Mouse (Mus musculus) E14TG2a.4 (cell line): ENCODE data around the gene Crygb.

Experiments used
- CTCF ChIP-seq: conservative IDR thresholded peaks from 2 replicates; pipeline ENCODE4 v1.5.1; 2014; ENCODE audit warnings: low read length
- NANOG ChIP-seq: IDR thresholded peaks from 2 replicates; pipeline ENCODE4 v1.6.1; 2014; ENCODE audit warnings: borderline replicate concordance, low read length, mixed read lengths
- POU5F1 ChIP-seq: IDR thresholded peaks from 2 replicates; pipeline ENCODE4 v1.6.1; 2014; ENCODE audit warnings: low read length, borderline replicate concordance

DNA sequence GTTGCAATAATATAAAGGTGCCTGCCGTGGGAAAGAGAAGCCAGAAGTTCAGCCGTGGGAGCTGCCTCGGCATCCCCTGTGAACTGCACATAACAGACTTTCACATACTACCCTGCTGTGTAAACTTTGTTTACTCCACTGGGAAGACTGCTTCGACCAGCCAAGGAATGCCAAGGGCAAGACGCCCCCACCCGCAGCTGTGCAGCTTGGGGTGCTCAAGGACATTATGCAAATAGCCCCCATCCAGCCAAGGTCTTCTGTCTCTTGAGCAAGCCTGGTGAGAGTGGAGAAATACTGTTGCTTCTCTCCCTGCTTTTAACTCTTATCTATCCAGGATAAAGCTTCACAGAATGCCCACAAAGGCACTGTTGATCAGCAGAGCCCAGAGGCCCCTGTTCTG, 41.3 kb downstream of the Crygb start:
- TF ChIP-seq CTCF (no peak), NANOG (peak; percentile 59; the same call in 1 of the 2 replicates), POU5F1 (peak; percentile 85)
